Mouse (Mus musculus) sigmoid colon, adult 10 weeks (tissue): ENCODE measurements around the gene Zswim5. TPM values are rescaled to one million over a fixed set of nuclear protein-coding genes. Genes with fewer than 3 reads are reported as not detected.

Experiments
- polyA plus RNA-seq: library from polyadenylated mRNA; stranded (reverse); fragments of 350-450 nt; fragmentation: Illumina TruSeq; extraction: RNeasy Lipid Tissue Mini Kit (QIAGEN cat#74804); gene quantifications from one replicate; pipeline ENCODE4 v1.2.3, GENCODE M21; 2014; ENCODE audit warnings: low read depth, low replicate concordance

Gene Zswim5
- polyA plus RNA-seq: 2.4 TPM

GRCm38 (mm10) chr4:116876995-116877728 is at the start of gene Zswim5:
Gene Zswim5, plus strand, starts transcription at chr4:116877376.

GRCm38 (mm10) chr4:116993672-116994621 is 116.8 kb downstream of the Zswim5 start, which contains the start of gene Urod:
Gene Urod, minus strand, starts transcription at chr4:116994413.

GRCm38 (mm10) chr4:116995131-116995797 is 118.1 kb downstream of the Zswim5 start, which contains the start of gene Hectd3:
Gene Hectd3, plus strand, starts transcription at chr4:116995317.

GRCm38 (mm10) chr4:117019206-117020134 is 142.3 kb downstream of the Zswim5 start, which contains the start of gene Eif2b3:
Gene Eif2b3, plus strand, starts transcription at chr4:117019402.

Other genes starting within 250 kb of the Zswim5 start
- gene Nasp, start 249.4 kb upstream of the Zswim5 start, polyA plus RNA-seq: 110 TPM
- 479 TPM for gene Akr1a1, start 225.7 kb upstream of the Zswim5 start, polyA plus RNA-seq
- gene Prdx1, start 191.8 kb upstream of the Zswim5 start, polyA plus RNA-seq: 2,194 TPM
- 26.6 TPM for gene Mmachc, start 169.0 kb upstream of the Zswim5 start, polyA plus RNA-seq
- gene Ccdc163, start 168.9 kb upstream of the Zswim5 start, polyA plus RNA-seq: 26.6 TPM
- 11.3 TPM for gene Tesk2, start 156.4 kb upstream of the Zswim5 start, polyA plus RNA-seq
- 5.1 TPM for gene Toe1, start 69.7 kb upstream of the Zswim5 start, polyA plus RNA-seq
- 1.6 TPM for gene Mutyh, start 69.7 kb upstream of the Zswim5 start, polyA plus RNA-seq
- 0.57 TPM for gene Hpdl, start 55.7 kb upstream of the Zswim5 start, polyA plus RNA-seq
- 7.3 TPM for gene Urod, start 117.0 kb downstream of the Zswim5 start, polyA plus RNA-seq
- 15.8 TPM for gene Hectd3, start 117.9 kb downstream of the Zswim5 start, polyA plus RNA-seq
- 14.4 TPM for gene Eif2b3, start 142.0 kb downstream of the Zswim5 start, polyA plus RNA-seq
- gene Ptch2, start 218.7 kb downstream of the Zswim5 start, polyA plus RNA-seq: not detected
- gene Btbd19, start 248.3 kb downstream of the Zswim5 start, polyA plus RNA-seq: 2.7 TPM
- gene Tctex1d4, start 249.4 kb downstream of the Zswim5 start, polyA plus RNA-seq: not detected